Mouse (Mus musculus): ENCODE measurements around the gene Olfr286. TPM values are rescaled to one million over a fixed set of nuclear protein-coding genes. Genes with fewer than 3 reads are reported as not detected.

Olfr286 gene
- polyA plus RNA-seq (2014; fragmentation: Nextera tagmentation; extraction: Ambion mirVana) = not detected in 2 replicates

DNA sequence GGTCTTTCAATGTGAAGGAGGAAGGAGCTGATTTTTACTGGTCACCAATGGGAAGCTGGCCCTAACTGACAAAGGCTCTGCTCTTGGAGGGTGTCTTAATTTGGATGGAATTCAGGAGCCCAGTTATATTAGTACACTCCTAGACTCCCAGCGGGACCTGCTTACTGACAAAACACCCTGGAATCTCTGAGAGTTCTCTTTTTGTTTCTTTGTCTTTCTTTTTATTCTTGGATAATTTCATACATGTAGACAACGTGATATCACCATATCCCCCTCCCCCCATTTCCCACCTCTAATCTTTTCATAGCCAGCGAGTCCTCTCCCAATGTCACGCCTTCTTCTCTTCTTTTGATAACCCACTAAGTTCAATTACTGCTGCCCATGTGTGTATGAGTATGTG is at the start of gene Olfr286:
Gene Olfr286 (minus strand): TSS at position 101 of the 400 bp plus-strand sequence.
- Histone ChIP-seq H3K4me2 (replicated peaks; ENCODE audit: low read depth, low read length) (no peak within 1 kb of the TSS), H3K9me3 (ENCODE audit: control insufficient read depth, low read depth, low read length) (no peaks in the 10 kb centered on the region), H3K27ac (ENCODE audit: low read length) (no peak within 1 kb of the TSS), H3K27me3 (ENCODE audit: control insufficient read depth, insufficient read depth, low read length) (no peaks in the 10 kb centered on the region), H3K4me1 (ENCODE audit: control insufficient read depth, insufficient read depth, low read length) (no peaks in the 10 kb centered on the region), H3K4me3 (ENCODE audit: low read depth, low read length) (no peak within 1 kb of the TSS), H3K9ac (replicated peaks; ENCODE audit: low read depth, low read length) (no peak within 1 kb of the TSS), H3K36me3 (ENCODE audit: control insufficient read depth, insufficient read depth, low read length) (no peaks in the 10 kb centered on the region)
- ATAC-seq (ENCODE audit: insufficient number of reproducible peaks, insufficient read depth, low FRiP score, low read depth) = no peak
- 90% methylated on average over 4 of the region's 4 CpGs for WGBS

GRCm38 (mm10) chr15:98257776-98258175 is 23.5 kb upstream of the Olfr286 start:
- ATAC-seq (ENCODE audit: insufficient number of reproducible peaks, insufficient read depth, low FRiP score, low read depth) = no peak
- H3K4me2 ChIP-seq (replicated peaks; ENCODE audit: low read depth, low read length) = no peak overlapping the region
- WGBS = 85% methylated on average over 7 of the region's 7 CpGs
- no peaks in the 10 kb centered on the region for H3K9me3 ChIP-seq (ENCODE audit: control insufficient read depth, low read depth, low read length)
- no peak overlapping the region for H3K27ac ChIP-seq (ENCODE audit: low read length)
- no peak overlapping the region for H3K9ac ChIP-seq (replicated peaks; ENCODE audit: low read depth, low read length)
- no peaks in the 10 kb centered on the region for H3K27me3 ChIP-seq (ENCODE audit: control insufficient read depth, insufficient read depth, low read length)
- H3K4me3 ChIP-seq (ENCODE audit: low read depth, low read length) = no peak overlapping the region
- H3K4me1 ChIP-seq (ENCODE audit: control insufficient read depth, insufficient read depth, low read length) = no peaks in the 10 kb centered on the region
- no peaks in the 10 kb centered on the region for H3K36me3 ChIP-seq (ENCODE audit: control insufficient read depth, insufficient read depth, low read length)

DNA sequence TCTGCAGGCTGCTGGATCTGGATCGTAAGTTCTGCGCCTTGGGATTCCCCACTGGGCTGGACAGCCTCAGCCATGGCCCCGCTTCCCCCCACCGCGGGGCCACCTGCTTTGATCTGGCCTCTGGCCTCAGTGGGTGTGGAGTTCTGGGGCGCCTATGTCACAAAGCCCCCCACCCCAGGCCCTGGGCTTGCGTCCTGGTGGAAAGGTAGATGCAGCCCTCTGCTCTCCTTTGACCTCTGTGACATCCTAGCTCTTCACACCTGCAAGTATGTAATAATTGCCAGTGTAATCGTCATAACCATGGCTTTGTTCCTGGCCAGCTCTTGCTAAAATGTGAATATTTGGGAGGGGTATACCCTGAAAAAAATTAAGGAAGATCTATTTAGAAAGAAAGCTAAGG is 22.9 kb upstream of the Olfr286 start, which contains the start of gene H1fnt:
Gene H1fnt (minus strand): TSS at position 101 of the 400 bp plus-strand sequence.
- H3K4me2 ChIP-seq (replicated peaks; ENCODE audit: low read depth, low read length) = no peak within 1 kb of the TSS
- no peak within 1 kb of the TSS for H3K9ac ChIP-seq (replicated peaks; ENCODE audit: low read depth, low read length)
- 82% methylated on average over 8 of the region's 8 CpGs for WGBS
- no peaks in the 10 kb centered on the region for H3K36me3 ChIP-seq (ENCODE audit: control insufficient read depth, insufficient read depth, low read length)
- H3K27ac ChIP-seq (ENCODE audit: low read length) = no peak within 1 kb of the TSS
- H3K4me3 ChIP-seq (ENCODE audit: low read depth, low read length) = no peak within 1 kb of the TSS
- ATAC-seq (ENCODE audit: insufficient number of reproducible peaks, insufficient read depth, low FRiP score, low read depth) = no peak
- no peaks in the 10 kb centered on the region for H3K27me3 ChIP-seq (ENCODE audit: control insufficient read depth, insufficient read depth, low read length)
- no peaks in the 10 kb centered on the region for H3K9me3 ChIP-seq (ENCODE audit: control insufficient read depth, low read depth, low read length)
- no peaks in the 10 kb centered on the region for H3K4me1 ChIP-seq (ENCODE audit: control insufficient read depth, insufficient read depth, low read length)

GRCm38 (mm10) chr15:98256271-98256670 is 22.0 kb upstream of the Olfr286 start:
- Histone ChIP-seq H3K9me3 (ENCODE audit: control insufficient read depth, low read depth, low read length) (no peaks in the 10 kb centered on the region), H3K27ac (ENCODE audit: low read length) (no peak overlapping the region), H3K9ac (replicated peaks; ENCODE audit: low read depth, low read length) (no peak overlapping the region), H3K4me3 (ENCODE audit: low read depth, low read length) (no peak overlapping the region), H3K4me1 (ENCODE audit: control insufficient read depth, insufficient read depth, low read length) (no peaks in the 10 kb centered on the region), H3K27me3 (ENCODE audit: control insufficient read depth, insufficient read depth, low read length) (no peaks in the 10 kb centered on the region), H3K36me3 (ENCODE audit: control insufficient read depth, insufficient read depth, low read length) (no peaks in the 10 kb centered on the region), H3K4me2 (replicated peaks; ENCODE audit: low read depth, low read length) (no peak overlapping the region)
- ATAC-seq (ENCODE audit: insufficient number of reproducible peaks, insufficient read depth, low FRiP score, low read depth) = no peak
- 96% methylated on average over 13 of the region's 13 CpGs for WGBS

DNA sequence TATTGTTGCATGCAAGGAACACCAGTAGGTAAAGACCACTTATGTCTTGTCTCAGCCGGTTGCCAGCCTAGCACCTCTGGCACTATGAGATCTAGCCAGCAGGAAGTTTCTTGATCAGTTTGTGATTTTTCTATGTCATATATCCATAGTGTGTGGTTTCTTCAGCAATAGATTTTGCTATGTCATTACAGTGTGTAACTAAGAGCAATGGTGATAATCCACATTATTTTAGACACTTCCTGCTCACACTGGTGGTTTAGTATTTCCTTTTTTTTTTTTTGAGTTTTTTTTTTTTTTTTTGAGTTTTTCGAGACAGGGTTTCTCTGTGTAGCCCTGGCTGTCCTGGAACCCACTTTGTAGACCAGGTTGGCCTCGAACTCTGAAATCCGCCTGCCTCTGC is 1.2 kb upstream of the Olfr286 start:
- no peak overlapping the region for H3K27ac ChIP-seq (ENCODE audit: low read length)
- no peak for ATAC-seq (ENCODE audit: insufficient number of reproducible peaks, insufficient read depth, low FRiP score, low read depth)
- H3K36me3 ChIP-seq (ENCODE audit: control insufficient read depth, insufficient read depth, low read length) = no peaks in the 10 kb centered on the region
- no peak overlapping the region for H3K4me2 ChIP-seq (replicated peaks; ENCODE audit: low read depth, low read length)
- H3K4me3 ChIP-seq (ENCODE audit: low read depth, low read length) = no peak overlapping the region
- no peak overlapping the region for H3K9ac ChIP-seq (replicated peaks; ENCODE audit: low read depth, low read length)
- no peaks in the 10 kb centered on the region for H3K27me3 ChIP-seq (ENCODE audit: control insufficient read depth, insufficient read depth, low read length)
- no peaks in the 10 kb centered on the region for H3K9me3 ChIP-seq (ENCODE audit: control insufficient read depth, low read depth, low read length)
- WGBS = 86% methylated on average over 4 of the region's 4 CpGs
- no peaks in the 10 kb centered on the region for H3K4me1 ChIP-seq (ENCODE audit: control insufficient read depth, insufficient read depth, low read length)

DNA sequence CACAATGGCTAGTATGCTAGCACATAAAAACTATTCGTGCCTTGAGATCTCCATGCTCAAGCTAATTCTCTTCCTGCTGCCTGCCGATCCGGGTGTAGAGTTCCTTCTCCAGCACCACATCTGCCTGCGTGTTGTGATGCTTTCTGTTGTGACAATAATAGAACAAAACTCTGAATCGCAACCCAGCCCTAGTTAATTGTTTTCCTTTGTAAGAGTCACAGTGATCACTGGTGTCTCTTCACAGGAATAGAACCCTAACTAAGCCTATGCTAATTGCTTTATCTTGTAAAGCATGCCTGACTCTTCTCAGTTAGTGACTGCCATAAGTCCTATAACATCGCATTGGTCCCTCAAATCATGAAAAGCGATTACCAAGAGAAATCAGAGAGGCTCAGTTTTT is 8.2 kb downstream of the Olfr286 start:
- H3K9ac ChIP-seq (replicated peaks; ENCODE audit: low read depth, low read length) = no peak overlapping the region
- no peak overlapping the region for H3K27ac ChIP-seq (ENCODE audit: low read length)
- H3K9me3 ChIP-seq (ENCODE audit: control insufficient read depth, low read depth, low read length) = no peaks in the 10 kb centered on the region
- WGBS = 76% methylated on average over 7 of the region's 7 CpGs
- H3K4me3 ChIP-seq (ENCODE audit: low read depth, low read length) = no peak overlapping the region
- no peak overlapping the region for H3K4me2 ChIP-seq (replicated peaks; ENCODE audit: low read depth, low read length)
- ATAC-seq (ENCODE audit: insufficient number of reproducible peaks, insufficient read depth, low FRiP score, low read depth) = no peak
- no peaks in the 10 kb centered on the region for H3K36me3 ChIP-seq (ENCODE audit: control insufficient read depth, insufficient read depth, low read length)
- no peaks in the 10 kb centered on the region for H3K27me3 ChIP-seq (ENCODE audit: control insufficient read depth, insufficient read depth, low read length)
- no peaks in the 10 kb centered on the region for H3K4me1 ChIP-seq (ENCODE audit: control insufficient read depth, insufficient read depth, low read length)

DNA sequence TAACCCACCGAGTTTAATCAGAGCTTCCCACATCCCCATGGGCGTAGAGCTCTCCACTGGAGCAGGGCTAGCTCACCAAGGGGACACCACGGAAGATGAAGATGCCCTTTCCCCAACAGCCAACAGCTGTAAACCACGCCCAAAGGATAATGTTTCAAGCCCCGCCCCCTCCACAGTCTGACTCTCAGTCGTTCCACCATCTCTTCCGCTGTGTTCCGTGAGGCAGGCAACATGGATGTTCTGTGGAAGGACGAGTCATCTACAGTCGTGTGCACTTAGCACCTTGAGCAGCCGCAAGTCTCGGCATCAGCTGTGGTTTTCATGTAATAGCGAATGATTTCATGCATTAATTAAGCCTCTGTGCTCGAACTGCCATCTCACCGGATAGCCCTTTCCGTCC is 8.6 kb downstream of the Olfr286 start:
- Histone ChIP-seq H3K27me3 (ENCODE audit: control insufficient read depth, insufficient read depth, low read length) (no peaks in the 10 kb centered on the region), H3K9me3 (ENCODE audit: control insufficient read depth, low read depth, low read length) (no peaks in the 10 kb centered on the region), H3K4me1 (ENCODE audit: control insufficient read depth, insufficient read depth, low read length) (no peaks in the 10 kb centered on the region), H3K4me3 (ENCODE audit: low read depth, low read length) (no peak overlapping the region), H3K27ac (ENCODE audit: low read length) (no peak overlapping the region), H3K4me2 (replicated peaks; ENCODE audit: low read depth, low read length) (no peak overlapping the region), H3K36me3 (ENCODE audit: control insufficient read depth, insufficient read depth, low read length) (no peaks in the 10 kb centered on the region), H3K9ac (replicated peaks; ENCODE audit: low read depth, low read length) (no peak overlapping the region)
- WGBS = 42% methylated on average over 16 of the region's 16 CpGs
- no peak for ATAC-seq (ENCODE audit: insufficient number of reproducible peaks, insufficient read depth, low FRiP score, low read depth)

DNA sequence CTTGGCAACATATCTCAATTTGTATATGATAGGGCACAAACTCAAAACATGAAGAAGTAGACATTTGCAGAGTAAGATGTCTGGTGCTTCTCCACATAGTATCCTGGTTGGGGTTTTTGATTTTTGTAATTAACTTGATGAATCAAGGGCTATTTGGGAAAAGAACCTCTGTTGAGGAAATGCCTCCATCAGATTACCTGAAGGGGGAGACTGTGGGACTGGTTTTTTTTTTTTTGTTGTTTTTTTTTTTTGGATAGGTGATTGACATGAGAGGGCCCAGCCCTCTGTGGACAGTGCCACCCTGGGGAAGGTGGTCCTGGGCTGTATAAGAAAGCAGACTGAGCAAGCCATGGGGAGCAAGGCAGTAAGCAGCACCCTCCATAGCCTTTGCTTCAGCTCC is 11.9 kb downstream of the Olfr286 start:
- no peaks in the 10 kb centered on the region for H3K9me3 ChIP-seq (ENCODE audit: control insufficient read depth, low read depth, low read length)
- H3K4me3 ChIP-seq (ENCODE audit: low read depth, low read length) = no peak overlapping the region
- no peak overlapping the region for H3K4me2 ChIP-seq (replicated peaks; ENCODE audit: low read depth, low read length)
- no peak overlapping the region for H3K27ac ChIP-seq (ENCODE audit: low read length)
- H3K9ac ChIP-seq (replicated peaks; ENCODE audit: low read depth, low read length) = no peak overlapping the region
- no peaks in the 10 kb centered on the region for H3K4me1 ChIP-seq (ENCODE audit: control insufficient read depth, insufficient read depth, low read length)
- no peaks in the 10 kb centered on the region for H3K27me3 ChIP-seq (ENCODE audit: control insufficient read depth, insufficient read depth, low read length)
- ATAC-seq (ENCODE audit: insufficient number of reproducible peaks, insufficient read depth, low FRiP score, low read depth) = no peak
- H3K36me3 ChIP-seq (ENCODE audit: control insufficient read depth, insufficient read depth, low read length) = no peaks in the 10 kb centered on the region

- Histone ChIP-seq H3K9me3 (ENCODE audit: control insufficient read depth, low read depth, low read length) (no peaks in the 10 kb centered on the region), H3K4me3 (ENCODE audit: low read depth, low read length) (no peak within 1 kb of the TSS), H3K4me2 (replicated peaks; ENCODE audit: low read depth, low read length) (no peak within 1 kb of the TSS), H3K4me1 (ENCODE audit: control insufficient read depth, insufficient read depth, low read length) (no peaks in the 10 kb centered on the region), H3K9ac (replicated peaks; ENCODE audit: low read depth, low read length) (no peak within 1 kb of the TSS), H3K27me3 (ENCODE audit: control insufficient read depth, insufficient read depth, low read length) (no peaks in the 10 kb centered on the region), H3K36me3 (ENCODE audit: control insufficient read depth, insufficient read depth, low read length) (no peaks in the 10 kb centered on the region), H3K27ac (ENCODE audit: low read length) (no peak within 1 kb of the TSS)
- 82% methylated on average over 4 of the region's 4 CpGs for WGBS
- ATAC-seq (ENCODE audit: insufficient number of reproducible peaks, insufficient read depth, low FRiP score, low read depth) = no peak
Measured at GRCm38 (mm10) chr15:98220877-98221276, 13.4 kb downstream of the Olfr286 start, which contains the start of the genes Gm44579 and Olfr287. Gene Gm44579, minus strand, starts transcription at chr15:98220977. Gene Olfr287, minus strand, starts transcription at chr15:98221056.
